Mouse (Mus musculus): ENCODE measurements around the gene Nlgn2. TPM values are rescaled to one million over a fixed set of nuclear protein-coding genes. Genes with fewer than 3 reads are reported as not detected.

Nlgn2 gene
- total and polyA plus RNA-seq, 3 experiments: 20.3 to 43.3 (median 29.8) TPM

- no peaks in the 10 kb centered on the region for H3K9me3 ChIP-seq (replicated peaks; ENCODE audit: insufficient read depth, low read length)
- peak overlapping the region; percentile 58 to 89 for H3K4me3 ChIP-seq (ENCODE audit: control insufficient read depth in 1 of 2, insufficient read depth in 1 of 2, low read depth in 2 of 2, low read length in 2 of 2)
- TF ChIP-seq ELF1 (IDR thresholded peaks at IDR 0.05; ENCODE audit: low read depth, low read length) (peak; percentile 66), MAZ (IDR thresholded peaks at IDR 0.05; ENCODE audit: low read depth, low read length) (peak; percentile 61; the same call in 1 of the 2 replicates), CTCF (IDR thresholded peaks at IDR 0.05 in 2 of 3, conservative IDR thresholded peaks at IDR 0.05 in 1 of 3; ENCODE audit: control insufficient read depth in 1 of 3, insufficient read depth in 1 of 3, low read depth in 2 of 3, low read length in 3 of 3, poor library complexity in 1 of 3, severe bottlenecking in 1 of 3) (no peak), JUND (IDR thresholded peaks at IDR 0.05; ENCODE audit: low read depth, low read length) (0 out of 2 replicates have a peak, but pooled peaks have one; percentile 83), TBP (IDR thresholded peaks at IDR 0.05; ENCODE audit: low read depth, low read length) (0 out of 2 replicates have a peak, but pooled peaks have one; percentile 24), TCF12 (IDR thresholded peaks at IDR 0.05; ENCODE audit: low read depth, low read length) (peak; percentile 62), ETS1 (IDR thresholded peaks at IDR 0.05; ENCODE audit: low read depth, low read length) (peak; percentile 57; the same call in 1 of the 2 replicates), MYB (IDR thresholded peaks at IDR 0.05; ENCODE audit: low read depth, low read length) (no peak), SIN3A (IDR thresholded peaks at IDR 0.05; ENCODE audit: low read length) (peak; percentile 15; the same call in 1 of the 2 replicates), EP300 (IDR thresholded peaks at IDR 0.05; ENCODE audit: low read depth in 1 of 2, low read length in 2 of 2) (peak; percentile 44; a peak in 3 of 4 replicates), MXI1 (IDR thresholded peaks at IDR 0.05; ENCODE audit: low read depth, low read length) (0 out of 2 replicates have a peak, but pooled peaks have one; percentile 50), NELFE (IDR thresholded peaks at IDR 0.05; ENCODE audit: low read depth, low read length) (no peak; the same call in none of the 2 replicates), CHD2 (IDR thresholded peaks at IDR 0.05; ENCODE audit: low read length) (peak; percentile 51)
- H3K27me3 ChIP-seq (ENCODE audit: control insufficient read depth in 1 of 2, insufficient read depth in 2 of 2, low read length in 2 of 2): no peaks in the 10 kb centered on the region
- peaks cover 8% of the 10 kb centered on the region; the same call in 1 of the 2 replicates for H3K79me2 ChIP-seq (ENCODE audit: control insufficient read depth, insufficient read depth, low read length, poor library complexity)
- peaks cover 8 to 20% of the 10 kb centered on the region in 2 experiments for H3K4me1 ChIP-seq (ENCODE audit: control insufficient read depth in 1 of 2, insufficient read depth in 2 of 2, low read length in 2 of 2)
- peak overlapping the region; percentile 74 for H3K27ac ChIP-seq (ENCODE audit: control insufficient read depth, low read depth, low read length)
- H3K36me3 ChIP-seq (ENCODE audit: control insufficient read depth in 1 of 2, insufficient read depth in 2 of 2, low read length in 2 of 2): peaks cover 0 to 11% of the 10 kb centered on the region in 2 experiments; a peak in 2 of 4 replicates
- H3K9ac ChIP-seq (ENCODE audit: control insufficient read depth, low read depth, low read length, poor library complexity, severe bottlenecking): peak overlapping the region; percentile 77
- peak; percentile 92 for DNase-seq (ENCODE audit: low read depth, low spot score)
These were observed 38.0 kb downstream of the Nlgn2 start for GRCm38 (mm10) chr11:69799394-69800137.

GRCm38 (mm10) chr11:69797924-69798323 lies 39.7 kb downstream of the Nlgn2 start:
- Histone ChIP-seq H3K9me3 (replicated peaks; ENCODE audit: insufficient read depth, low read length) (no peaks in the 10 kb centered on the region), H3K79me2 (ENCODE audit: control insufficient read depth, insufficient read depth, low read length, poor library complexity) (peaks cover 3% of the 10 kb centered on the region; the same call in 1 of the 2 replicates), H3K27me3 (ENCODE audit: control insufficient read depth in 1 of 2, insufficient read depth in 2 of 2, low read length in 2 of 2) (no peaks in the 10 kb centered on the region), H3K9ac (ENCODE audit: control insufficient read depth, low read depth, low read length, poor library complexity, severe bottlenecking) (no peak overlapping the region), H3K4me1 (ENCODE audit: control insufficient read depth in 1 of 2, insufficient read depth in 2 of 2, low read length in 2 of 2) (peaks cover 8 to 14% of the 10 kb centered on the region in 2 experiments), H3K27ac (ENCODE audit: control insufficient read depth, low read depth, low read length) (no peak overlapping the region), H3K36me3 (ENCODE audit: control insufficient read depth in 1 of 2, insufficient read depth in 2 of 2, low read length in 2 of 2) (peaks cover 0 to 11% of the 10 kb centered on the region in 2 experiments; a peak in 2 of 4 replicates), H3K4me3 (ENCODE audit: control insufficient read depth in 1 of 2, insufficient read depth in 1 of 2, low read depth in 2 of 2, low read length in 2 of 2) (no peak overlapping the region)
- DNase-seq (ENCODE audit: low read depth, low spot score): no peak
- TF ChIP-seq MYB (IDR thresholded peaks at IDR 0.05; ENCODE audit: low read depth, low read length): no peak
- no peak for TF ChIP-seq TBP (IDR thresholded peaks at IDR 0.05; ENCODE audit: low read depth, low read length)
